Mouse (Mus musculus): ENCODE results near the gene Fam43a. TPM values are rescaled to one million over a fixed set of nuclear protein-coding genes. Genes with fewer than 3 reads are reported as not detected.
A peak's percentile ranks its signal among the peaks of the same experiment; 100 is the strongest.

Gene Fam43a
- polyA plus RNA-seq, 1 experiment from 2014 or later = 5.4 TPM

- H3K4me2 ChIP-seq = no peak overlapping the region
- no peak overlapping the region for H3K27ac ChIP-seq (ENCODE audit: low read depth, low read length)
- DNase-seq (ENCODE audit: low spot score, missing footprints) (no peak), ATAC-seq (ENCODE audit: low FRiP score) (peak; percentile 38; the same call in 1 of the 2 replicates)
- no peak overlapping the region for H3K9ac ChIP-seq (ENCODE audit: low read length)
- no peaks in the 10 kb centered on the region for H3K36me3 ChIP-seq (ENCODE audit: control insufficient read depth, insufficient read depth, low read length)
- WGBS = 27% methylated on average over 6 of the region's 6 CpGs
- no peaks in the 10 kb centered on the region for H3K9me3 ChIP-seq (ENCODE audit: control insufficient read depth, low read length)
- peaks cover 5% of the 10 kb centered on the region for H3K4me1 ChIP-seq (ENCODE audit: control insufficient read depth, insufficient read depth, low read length)
- H3K4me3 ChIP-seq (ENCODE audit: low read depth, low read length) = no peak overlapping the region
- H3K27me3 ChIP-seq (ENCODE audit: control insufficient read depth, insufficient read depth, low read length) = no peaks in the 10 kb centered on the region
Measured at GRCm38 (mm10) chr16:30614705-30615317, 15.3 kb downstream of the Fam43a start.

DNA sequence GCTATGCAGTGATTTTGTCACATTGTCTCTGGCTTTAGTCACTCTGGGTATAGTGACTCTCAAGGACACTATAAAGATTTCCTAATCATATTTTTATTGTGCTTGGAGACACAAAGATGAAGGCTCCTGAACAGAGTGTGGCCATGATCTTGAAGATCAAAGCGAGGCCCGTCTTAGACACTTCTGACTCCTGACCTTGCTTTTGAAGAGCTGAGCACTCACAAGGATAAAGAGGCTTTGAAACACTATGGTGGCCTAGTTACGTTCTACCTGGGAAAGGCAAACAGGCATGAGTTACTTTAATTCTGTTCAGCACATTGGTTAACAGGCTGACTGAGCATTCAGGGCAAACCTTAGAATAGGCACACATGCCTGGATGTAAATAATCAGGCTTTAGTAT lies 16.8 kb downstream of the Fam43a start:
- Histone ChIP-seq H3K4me3 (ENCODE audit: low read depth, low read length) (no peak overlapping the region), H3K36me3 (ENCODE audit: control insufficient read depth, insufficient read depth, low read length) (no peaks in the 10 kb centered on the region), H3K9me3 (ENCODE audit: control insufficient read depth, low read length) (no peaks in the 10 kb centered on the region), H3K27me3 (ENCODE audit: control insufficient read depth, insufficient read depth, low read length) (no peaks in the 10 kb centered on the region), H3K9ac (ENCODE audit: low read length) (no peak overlapping the region), H3K4me2 (no peak overlapping the region), H3K27ac (ENCODE audit: low read depth, low read length) (no peak overlapping the region), H3K4me1 (ENCODE audit: control insufficient read depth, insufficient read depth, low read length) (peaks cover 5% of the 10 kb centered on the region)
- ATAC-seq (ENCODE audit: low FRiP score) (no peak), DNase-seq (ENCODE audit: low spot score, missing footprints) (no peak)
- WGBS = 82% methylated on average over 3 of the region's 3 CpGs

DNA sequence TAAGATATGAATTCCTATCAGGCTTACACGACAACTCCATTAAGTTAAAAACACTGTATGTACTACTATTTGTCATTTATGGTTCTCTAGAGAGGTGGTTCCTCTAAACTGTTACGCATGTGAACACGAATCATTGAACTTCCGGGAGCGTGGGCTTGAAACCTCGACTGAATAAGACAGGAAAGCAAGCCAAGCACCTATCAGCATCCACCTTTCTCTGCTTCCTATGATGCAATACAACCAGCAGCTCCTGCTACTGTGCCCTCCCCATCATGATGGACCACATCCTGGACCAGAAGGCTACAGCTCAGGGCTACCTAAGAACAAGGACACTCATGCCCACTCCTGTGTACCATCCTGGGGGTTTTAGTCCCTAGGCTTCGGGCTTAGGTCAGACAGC lies 24.1 kb downstream of the Fam43a start:
- no peak for DNase-seq (ENCODE audit: low spot score, missing footprints)
- Histone ChIP-seq H3K9me3 (ENCODE audit: control insufficient read depth, low read length) (no peaks in the 10 kb centered on the region), H3K4me2 (no peak overlapping the region), H3K27ac (ENCODE audit: low read depth, low read length) (no peak overlapping the region), H3K9ac (ENCODE audit: low read length) (no peak overlapping the region), H3K4me3 (ENCODE audit: low read depth, low read length) (no peak overlapping the region), H3K36me3 (ENCODE audit: control insufficient read depth, insufficient read depth, low read length) (no peaks in the 10 kb centered on the region), H3K27me3 (ENCODE audit: control insufficient read depth, insufficient read depth, low read length) (no peaks in the 10 kb centered on the region), H3K4me1 (ENCODE audit: control insufficient read depth, insufficient read depth, low read length) (no peaks in the 10 kb centered on the region)
- 83% methylated on average over 7 of the region's 7 CpGs for WGBS
- no peak for ATAC-seq (ENCODE audit: low FRiP score)

GRCm38 (mm10) chr16:30624640-30625039 lies 25.1 kb downstream of the Fam43a start:
- Histone ChIP-seq H3K9ac (ENCODE audit: low read length) (no peak overlapping the region), H3K36me3 (ENCODE audit: control insufficient read depth, insufficient read depth, low read length) (no peaks in the 10 kb centered on the region), H3K27ac (ENCODE audit: low read depth, low read length) (no peak overlapping the region), H3K27me3 (ENCODE audit: control insufficient read depth, insufficient read depth, low read length) (no peaks in the 10 kb centered on the region), H3K4me2 (no peak overlapping the region), H3K4me3 (ENCODE audit: low read depth, low read length) (no peak overlapping the region), H3K4me1 (ENCODE audit: control insufficient read depth, insufficient read depth, low read length) (no peaks in the 10 kb centered on the region), H3K9me3 (ENCODE audit: control insufficient read depth, low read length) (no peaks in the 10 kb centered on the region)
- ATAC-seq (ENCODE audit: low FRiP score) = no peak
- no peak for DNase-seq (ENCODE audit: low spot score, missing footprints)
- WGBS = 76% methylated on average over 2 of the region's 2 CpGs

- Histone ChIP-seq H3K4me3 (ENCODE audit: low read depth, low read length) (no peak overlapping the region), H3K4me1 (ENCODE audit: control insufficient read depth, insufficient read depth, low read length) (no peaks in the 10 kb centered on the region), H3K4me2 (no peak overlapping the region), H3K27ac (ENCODE audit: low read depth, low read length) (no peak overlapping the region), H3K36me3 (ENCODE audit: control insufficient read depth, insufficient read depth, low read length) (no peaks in the 10 kb centered on the region), H3K9ac (ENCODE audit: low read length) (no peak overlapping the region), H3K27me3 (ENCODE audit: control insufficient read depth, insufficient read depth, low read length) (no peaks in the 10 kb centered on the region), H3K9me3 (ENCODE audit: control insufficient read depth, low read length) (no peaks in the 10 kb centered on the region)
- DNase-seq (ENCODE audit: low spot score, missing footprints) (peak; percentile 67), ATAC-seq (ENCODE audit: low FRiP score) (no peak)
- WGBS = 73% methylated on average over 11 of the region's 11 CpGs
Measured at GRCm38 (mm10) chr16:30627586-30628337, 28.2 kb downstream of the Fam43a start.

- Histone ChIP-seq H3K36me3 (ENCODE audit: control insufficient read depth, insufficient read depth, low read length) (no peaks in the 10 kb centered on the region), H3K4me2 (no peak overlapping the region), H3K4me3 (ENCODE audit: low read depth, low read length) (no peak overlapping the region), H3K9ac (ENCODE audit: low read length) (no peak overlapping the region), H3K27me3 (ENCODE audit: control insufficient read depth, insufficient read depth, low read length) (no peaks in the 10 kb centered on the region), H3K9me3 (ENCODE audit: control insufficient read depth, low read length) (no peaks in the 10 kb centered on the region), H3K4me1 (ENCODE audit: control insufficient read depth, insufficient read depth, low read length) (no peaks in the 10 kb centered on the region), H3K27ac (ENCODE audit: low read depth, low read length) (no peak overlapping the region)
- ATAC-seq (ENCODE audit: low FRiP score) = no peak
- WGBS = 34% methylated on average over 6 of the region's 6 CpGs
- peak; percentile 72 for DNase-seq (ENCODE audit: low spot score, missing footprints)
Measured at GRCm38 (mm10) chr16:30628401-30628800, 28.9 kb downstream of the Fam43a start.

GRCm38 (mm10) chr16:30629509-30629908 lies 30.0 kb downstream of the Fam43a start:
- no peaks in the 10 kb centered on the region for H3K27me3 ChIP-seq (ENCODE audit: control insufficient read depth, insufficient read depth, low read length)
- peak; percentile 51 for DNase-seq (ENCODE audit: low spot score, missing footprints)
- no peak overlapping the region for H3K9ac ChIP-seq (ENCODE audit: low read length)
- H3K4me2 ChIP-seq = no peak overlapping the region
- 89% methylated on average over 5 of the region's 5 CpGs for WGBS
- H3K27ac ChIP-seq (ENCODE audit: low read depth, low read length) = no peak overlapping the region
- no peaks in the 10 kb centered on the region for H3K36me3 ChIP-seq (ENCODE audit: control insufficient read depth, insufficient read depth, low read length)
- H3K4me1 ChIP-seq (ENCODE audit: control insufficient read depth, insufficient read depth, low read length) = no peaks in the 10 kb centered on the region
- no peaks in the 10 kb centered on the region for H3K9me3 ChIP-seq (ENCODE audit: control insufficient read depth, low read length)
- H3K4me3 ChIP-seq (ENCODE audit: low read depth, low read length) = no peak overlapping the region
- no peak for ATAC-seq (ENCODE audit: low FRiP score)

DNA sequence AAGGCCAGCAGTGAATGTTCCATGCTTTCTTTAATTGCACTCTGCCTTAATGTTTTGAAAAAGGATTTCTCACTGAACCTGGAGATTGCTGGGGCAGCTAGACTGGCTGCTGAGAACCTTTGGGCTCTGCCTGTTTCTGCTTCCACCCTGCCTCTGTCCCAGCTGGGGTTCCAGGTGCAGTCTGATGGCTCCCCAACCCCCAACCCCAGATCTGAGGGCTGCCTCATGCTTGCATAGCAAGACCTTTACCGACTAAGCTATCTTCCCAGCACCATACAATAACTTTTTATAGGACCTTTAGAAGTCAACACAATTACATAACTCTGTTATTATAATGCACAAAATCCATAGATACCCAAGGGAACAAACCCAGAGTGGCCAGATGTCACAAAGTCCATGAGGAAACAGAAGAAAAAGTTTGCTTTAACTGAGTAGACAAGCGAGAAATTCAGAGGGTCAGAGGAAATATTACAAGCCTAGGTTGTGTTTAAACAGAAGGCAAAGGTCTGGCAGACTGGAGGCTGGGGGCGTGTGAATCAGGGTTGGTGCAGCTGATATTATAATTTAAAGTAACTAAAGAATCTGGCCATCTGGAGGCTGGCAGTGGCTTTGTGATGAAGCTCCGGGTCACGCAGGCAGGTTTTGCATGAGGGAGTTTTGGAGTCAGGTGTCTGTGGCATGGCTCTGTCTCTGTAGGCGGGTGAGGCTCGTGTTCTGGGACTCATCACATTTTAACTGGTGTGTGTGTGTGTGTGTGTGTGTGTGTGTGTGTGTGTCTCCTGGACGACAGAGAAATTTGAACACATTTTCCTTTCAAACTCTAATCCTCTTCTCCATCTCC lies 34.6 kb downstream of the Fam43a start:
- H3K36me3 ChIP-seq (ENCODE audit: control insufficient read depth, insufficient read depth, low read length) = no peaks in the 10 kb centered on the region
- no peaks in the 10 kb centered on the region for H3K27me3 ChIP-seq (ENCODE audit: control insufficient read depth, insufficient read depth, low read length)
- no peak overlapping the region for H3K27ac ChIP-seq (ENCODE audit: low read depth, low read length)
- ATAC-seq (ENCODE audit: low FRiP score) (no peak), DNase-seq (ENCODE audit: low spot score, missing footprints) (peak; percentile 69)
- H3K4me3 ChIP-seq (ENCODE audit: low read depth, low read length) = no peak overlapping the region
- no peaks in the 10 kb centered on the region for H3K4me1 ChIP-seq (ENCODE audit: control insufficient read depth, insufficient read depth, low read length)
- H3K9me3 ChIP-seq (ENCODE audit: control insufficient read depth, low read length) = no peaks in the 10 kb centered on the region
- H3K4me2 ChIP-seq = no peak overlapping the region
- H3K9ac ChIP-seq (ENCODE audit: low read length) = no peak overlapping the region
- WGBS = 71% methylated on average over 8 of the region's 8 CpGs

GRCm38 (mm10) chr16:30638586-30638985 lies 39.1 kb downstream of the Fam43a start:
- DNase-seq (ENCODE audit: low spot score, missing footprints) = peak; percentile 65
- no peaks in the 10 kb centered on the region; the same call in 1 of the 2 replicates for H3K4me1 ChIP-seq (ENCODE audit: control insufficient read depth, insufficient read depth, low read length)
- H3K36me3 ChIP-seq (ENCODE audit: control insufficient read depth, insufficient read depth, low read length) = no peaks in the 10 kb centered on the region
- no peak overlapping the region for H3K27ac ChIP-seq (ENCODE audit: low read depth, low read length)
- no peak overlapping the region for H3K9ac ChIP-seq (ENCODE audit: low read length)
- H3K9me3 ChIP-seq (ENCODE audit: control insufficient read depth, low read length) = no peaks in the 10 kb centered on the region; the same call in 1 of the 2 replicates
- ATAC-seq (ENCODE audit: low FRiP score) = no peak
- WGBS = 89% methylated on average over 14 of the region's 14 CpGs
- H3K4me2 ChIP-seq = no peak overlapping the region
- no peak overlapping the region for H3K4me3 ChIP-seq (ENCODE audit: low read depth, low read length)
- H3K27me3 ChIP-seq (ENCODE audit: control insufficient read depth, insufficient read depth, low read length) = no peaks in the 10 kb centered on the region
